Mouse (Mus musculus): ENCODE results near the gene Mycbpap.

DNA sequence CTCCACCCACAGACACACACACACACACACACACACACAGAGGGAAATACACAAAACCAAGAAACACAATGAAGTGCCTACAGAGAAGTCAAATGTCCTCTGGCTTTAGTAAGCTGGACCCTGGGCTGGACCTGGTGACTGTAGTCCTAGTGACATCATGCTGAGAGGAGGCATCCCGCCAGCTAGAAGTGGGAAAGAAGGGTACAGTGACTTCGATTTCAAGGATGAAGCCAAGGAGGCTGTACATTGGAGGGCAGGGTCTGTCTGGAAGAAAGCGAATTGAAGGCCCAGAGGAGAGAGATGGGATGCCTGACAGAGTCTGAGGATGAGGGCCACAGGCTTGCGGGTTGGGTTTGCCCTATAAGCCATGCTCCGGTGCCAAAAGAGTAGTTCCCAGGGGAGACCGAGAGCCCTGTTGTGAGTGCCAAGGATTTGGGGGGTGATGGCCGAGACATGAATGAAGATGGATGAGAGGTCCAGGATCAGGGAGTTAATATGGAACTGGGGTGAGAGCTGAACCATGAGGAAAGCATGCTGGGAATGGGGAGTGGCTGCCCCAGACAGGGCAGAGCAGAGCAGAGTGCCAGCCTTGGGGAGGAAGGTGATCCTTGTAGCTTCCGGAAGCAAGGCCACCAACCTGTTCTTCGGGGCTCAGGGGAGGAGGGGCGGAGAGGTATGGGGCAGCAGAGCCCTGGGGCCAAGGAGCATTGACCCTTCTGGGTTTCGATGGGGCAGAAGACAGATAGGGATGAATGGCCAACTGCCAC lies 32.6 kb downstream of the Mycbpap start:
- TF ChIP-seq CTCF (conservative IDR thresholded peaks at IDR 0.05 in 1 of 2, IDR thresholded peaks at IDR 0.05 in 1 of 2; ENCODE audit: low read depth in 2 of 2, low read length in 2 of 2) (no peak), POLR2A (IDR thresholded peaks at IDR 0.05; ENCODE audit: low read depth, low read length) (no peak), ZNF384 (IDR thresholded peaks at IDR 0.05; ENCODE audit: low read depth, low read length) (no peak), TBP (conservative IDR thresholded peaks at IDR 0.05; ENCODE audit: low read depth, low read length) (no peak), USF1 (IDR thresholded peaks at IDR 0.05; ENCODE audit: low read depth, low read length) (no peak), MAFK (IDR thresholded peaks at IDR 0.05; ENCODE audit: insufficient replicate concordance, low read length) (no peak), UBTF (IDR thresholded peaks at IDR 0.05; ENCODE audit: low read depth, low read length) (no peak), NELFE (IDR thresholded peaks at IDR 0.05; ENCODE audit: low read depth, low read length) (no peak), ELF1 (IDR thresholded peaks at IDR 0.05; ENCODE audit: low read depth, low read length) (no peak)

Measured in CH12.LX (cell line).